ENCODE assay signal across 8 mouse cellular contexts in genomic region chr2:62646014-62646645, GRCm38 (mm10). TPM values are rescaled to one million over a fixed set of nuclear protein-coding genes. Genes with fewer than 3 reads are reported as not detected.
A peak's percentile ranks its signal among the peaks of the same experiment; 100 is the strongest.
DNase-seq lines count a peak whose midpoint lies in the region; ATAC-seq lines count a peak whose summit lies in the region.

TSS of gene Ifih1 (minus strand) at chr2:62646255.

- DNase-seq in 3T3-L1 (ENCODE audit: low read depth, low spot score) (peak; percentile 9), R1 (ENCODE audit: low read depth, low spot score) (peak; percentile 31)
- DNase-seq in lung, postnatal 14 days = peak; percentile 63
- peak; percentile 47 for DNase-seq in ovary, postnatal 14 days (ENCODE audit: low spot score)
- DNase-seq in urinary bladder, adult 2 months (ENCODE audit: low spot score) = peak; percentile 45

- H3K27ac ChIP-seq in embryonic facial prominence, embryonic 13.5 days = 0 out of 2 replicates have a peak within 1 kb of the TSS, but pooled peaks have one; percentile 22
- peak within 1 kb of the TSS; percentile 53 for H3K27ac ChIP-seq in heart, embryonic 12.5 days (ENCODE audit: poor library complexity, severe bottlenecking)
- peak within 1 kb of the TSS; percentile 81 for H3K27ac ChIP-seq in kidney, embryonic 15.5 days

- peaks cover 5% of the 10 kb centered on the region; the same call in 1 of the 2 replicates for H3K27me3 ChIP-seq in embryonic facial prominence, embryonic 13.5 days
- no peaks in the 10 kb centered on the region for H3K27me3 ChIP-seq in heart, embryonic 12.5 days (replicated peaks)
- no peaks in the 10 kb centered on the region for H3K27me3 ChIP-seq in kidney, embryonic 15.5 days

- peak within 1 kb of the TSS; percentile 67 for H3K9ac ChIP-seq in embryonic facial prominence, embryonic 13.5 days
- H3K9ac ChIP-seq in heart, embryonic 12.5 days = peak within 1 kb of the TSS; percentile 71
- peak within 1 kb of the TSS; percentile 41 for H3K9ac ChIP-seq in kidney, embryonic 15.5 days

- no peaks in the 10 kb centered on the region for H3K9me3 ChIP-seq in embryonic facial prominence, embryonic 13.5 days
- no peaks in the 10 kb centered on the region for H3K9me3 ChIP-seq in heart, embryonic 12.5 days (replicated peaks)
- H3K9me3 ChIP-seq in kidney, embryonic 15.5 days (replicated peaks) = no peaks in the 10 kb centered on the region

- no peaks in the 10 kb centered on the region for H3K36me3 ChIP-seq in embryonic facial prominence, embryonic 13.5 days
- no peaks in the 10 kb centered on the region for H3K36me3 ChIP-seq in heart, embryonic 12.5 days
- no peaks in the 10 kb centered on the region for H3K36me3 ChIP-seq in kidney, embryonic 15.5 days

- under 1% methylated on average over 30 of the region's 30 CpGs for WGBS in embryonic facial prominence, embryonic 13.5 days
- whole genome bisulfite sequencing in heart, embryonic 12.5 days = under 1% methylated on average over 30 of the region's 30 CpGs
- WGBS in kidney, embryonic 15.5 days = 0% methylated on average over 30 of the region's 30 CpGs

- H3K4me2 ChIP-seq in embryonic facial prominence, embryonic 13.5 days = peak within 1 kb of the TSS; percentile 71
- H3K4me2 ChIP-seq in heart, embryonic 12.5 days = peak within 1 kb of the TSS; percentile 71
- H3K4me2 ChIP-seq in kidney, embryonic 15.5 days = peak within 1 kb of the TSS; percentile 67

- 0 out of 2 replicates have a peak, but pooled peaks cover 4% of the 10 kb centered on the region for H3K4me1 ChIP-seq in embryonic facial prominence, embryonic 13.5 days
- peaks cover 12% of the 10 kb centered on the region for H3K4me1 ChIP-seq in heart, embryonic 12.5 days (replicated peaks)
- peaks cover 13% of the 10 kb centered on the region for H3K4me1 ChIP-seq in kidney, embryonic 15.5 days

- peak within 1 kb of the TSS; percentile 58 for H3K4me3 ChIP-seq in embryonic facial prominence, embryonic 13.5 days
- H3K4me3 ChIP-seq in heart, embryonic 12.5 days = peak within 1 kb of the TSS; percentile 67
- peak within 1 kb of the TSS; percentile 59 for H3K4me3 ChIP-seq in kidney, embryonic 15.5 days (replicated peaks)

- ATAC-seq in embryonic facial prominence, embryonic 13.5 days (ENCODE audit: insufficient number of reproducible peaks, insufficient read depth, low FRiP score, low TSS enrichment, low read depth) = 0 out of 2 replicates have a peak, but pooled peaks have one; percentile 43
- ATAC-seq in heart, embryonic 12.5 days (ENCODE audit: insufficient number of reproducible peaks, low FRiP score) = peak; percentile 87
- peak; percentile 95 for ATAC-seq in kidney, embryonic 15.5 days (replicated peaks; ENCODE audit: low FRiP score)

RNA-seq across cellular contexts. Expression of gene Ifih1, which starts in this region (rescaled TPM):
- 1.1 and 1.3 TPM in 2 replicates for polyA plus RNA-seq in embryonic facial prominence, embryonic 13.5 days (2015; fragmentation: Nextera tagmentation; extraction: Ambion mirVana)
- 1.6 TPM in 2 replicates for polyA plus RNA-seq in heart, embryonic 12.5 days (2016; fragmentation: Nextera tagmentation; extraction: Ambion mirVana)
- 2.7 and 3.1 TPM in 2 replicates for polyA plus RNA-seq in kidney, embryonic 15.5 days (2015; fragmentation: Nextera tagmentation; extraction: Ambion mirVana)
- 7.1 and 9.1 TPM in 2 replicates for polyA plus RNA-seq in urinary bladder, adult 2 months (2012; rRNA removed)

Comparison
In these comparisons a context has a peak if more than half of its experiments do, and no peak if none do; other contexts are left out.
1. Peak in every context shown above with its lines: DNase-seq, ATAC-seq, H3K4me3 ChIP-seq and H3K27ac ChIP-seq.
2. DNase-seq: peak in every context shown above with its lines; median percentile 63 in lung, postnatal 14 days; 47 in ovary, postnatal 14 days; 45 in urinary bladder, adult 2 months; 31 in R1; 9 in 3T3-L1.
3. ATAC-seq: peak in every context shown above with its lines; median percentile 95 in kidney, embryonic 15.5 days; 87 in heart, embryonic 12.5 days; 43 in embryonic facial prominence, embryonic 13.5 days.
4. H3K27ac ChIP-seq: peak in every context shown above with its lines; median percentile 81 in kidney, embryonic 15.5 days; 53 in heart, embryonic 12.5 days; 22 in embryonic facial prominence, embryonic 13.5 days.